Mouse (Mus musculus): ENCODE measurements at regions not wholly inside any gene's neighbourhood (a gene's known extent, or its start where the extent isn't known, plus 50 kb on each side); places are given as distances from the start of the nearest gene placed in this dataset.

GRCm38 (mm10) chr3:140184899-140185525, 979.5 kb downstream of the Stpg2 start:
- no peak for DNase-seq (ENCODE audit: inconsistent ontology term)

GRCm38 (mm10) chr3:140205914-140206313, 1000.4 kb downstream of the Stpg2 start:
- DNase-seq (ENCODE audit: inconsistent ontology term), result no peak

GRCm38 (mm10) chr3:140221478-140221877, 990.7 kb downstream of the Pdha2 start:
- no peak for DNase-seq (ENCODE audit: inconsistent ontology term)

GRCm38 (mm10) chr3:140230712-140231111, 981.4 kb downstream of the Pdha2 start:
- no peak for DNase-seq (ENCODE audit: inconsistent ontology term)

GRCm38 (mm10) chr3:140233144-140233543, 979.0 kb downstream of the Pdha2 start:
- DNase-seq (ENCODE audit: inconsistent ontology term), result no peak

GRCm38 (mm10) chr3:140233809-140234208, 978.3 kb downstream of the Pdha2 start:
- no peak for DNase-seq (ENCODE audit: inconsistent ontology term)

- no peak for DNase-seq (ENCODE audit: inconsistent ontology term)
Measured at GRCm38 (mm10) chr3:140239276-140239675, 972.9 kb downstream of the Pdha2 start.
